In genomic region chr5:3798656-3799055, GRCm38 (mm10) we compare ENCODE assay signal across 4 mouse cellular contexts. TPM values are rescaled to one million over a fixed set of nuclear protein-coding genes. Genes with fewer than 3 reads are reported as not detected.
A peak's percentile ranks its signal among the peaks of the same experiment; 100 is the strongest.
DNase-seq lines count a peak whose midpoint lies in the region; TF ChIP-seq lines count a peak whose summit lies in the region.
"Not testable (repeated sequence)": the region's sequence is repeated elsewhere in the genome, so short reads cannot be mapped to it uniquely, and the experiment has no call there.

No protein-coding gene starts in this region.

- not testable (repeated sequence) for TF ChIP-seq POLR2A in kidney, adult 2 months (IDR thresholded peaks at IDR 0.05; ENCODE audit: low read depth, low read length)

- not testable (repeated sequence) for H3K4me1 ChIP-seq in kidney, adult 2 months (ENCODE audit: control insufficient read depth, insufficient read depth, low read length)

- not testable (repeated sequence) for H3K4me3 ChIP-seq in kidney, adult 2 months (ENCODE audit: insufficient read depth, low read depth, low read length)

- not testable (repeated sequence) for H3K27me3 ChIP-seq in kidney, adult 2 months (replicated peaks; ENCODE audit: control insufficient read depth, insufficient read depth, low read length)

- H3K36me3 ChIP-seq in kidney, adult 2 months (ENCODE audit: control insufficient read depth, insufficient read depth, low read length) = not testable (repeated sequence)

- H3K27ac ChIP-seq in kidney, adult 2 months (ENCODE audit: insufficient read depth, low read depth, low read length) = peak overlapping the region; percentile 22; the same call in 1 of the 2 replicates

- DNase-seq in kidney, adult 11 months = peak; percentile 30
- peak; percentile 60 for DNase-seq in kidney, adult 2 months
- peak; percentile 21 to 37 for DNase-seq in kidney, adult 8-10 months
- peak; percentile 69 for DNase-seq in kidney, adult 9 months

- TF ChIP-seq CTCF in kidney, adult 2 months (conservative IDR thresholded peaks at IDR 0.05; ENCODE audit: insufficient read depth, insufficient read length, low read depth, low read length) = not testable (repeated sequence)

RNA-seq across cellular contexts. Expression of gene Ankib1, which starts 4.1 kb away (rescaled TPM):
- 21.9 and 22.3 TPM in 2 replicates for polyA plus RNA-seq in kidney, adult 2 months (2012; rRNA removed)

RNA-seq across cellular contexts. Expression of gene Krit1, which starts 4.3 kb away (rescaled TPM):
- polyA plus RNA-seq in kidney, adult 2 months (2012; rRNA removed) = 6.9 and 8.3 TPM in 2 replicates

RNA-seq across cellular contexts. Expression of gene Lrrd1, which starts 46.3 kb away (rescaled TPM):
- 0.11 and 0.20 TPM in 2 replicates for polyA plus RNA-seq in kidney, adult 2 months (2012; rRNA removed)
